Mouse (Mus musculus): Measurements from ENCODE around the gene Rpl13.
A peak's percentile ranks its signal among the peaks of the same experiment; 100 is the strongest.

Rpl13 gene

DNA sequence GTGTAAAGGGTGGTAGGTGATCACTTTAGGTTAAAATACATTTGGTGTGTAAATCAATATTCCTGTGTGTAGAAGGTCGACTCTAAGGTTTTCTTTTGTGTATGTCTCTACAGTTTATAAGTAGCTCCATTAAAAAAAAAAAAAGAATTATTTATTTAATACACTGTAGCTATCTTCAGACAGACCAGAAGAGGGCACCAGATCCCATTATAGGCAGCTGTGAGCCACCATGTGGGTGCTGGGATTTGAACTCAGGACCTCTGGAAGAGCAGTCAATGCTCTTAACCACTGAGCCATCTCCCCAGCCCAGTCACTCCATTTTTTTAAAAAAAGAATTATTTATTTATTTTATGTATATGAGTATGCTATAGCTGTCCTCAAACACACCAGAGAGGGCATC, 5.9 kb downstream of the Rpl13 start:
- DNase-seq, result no peak

DNA sequence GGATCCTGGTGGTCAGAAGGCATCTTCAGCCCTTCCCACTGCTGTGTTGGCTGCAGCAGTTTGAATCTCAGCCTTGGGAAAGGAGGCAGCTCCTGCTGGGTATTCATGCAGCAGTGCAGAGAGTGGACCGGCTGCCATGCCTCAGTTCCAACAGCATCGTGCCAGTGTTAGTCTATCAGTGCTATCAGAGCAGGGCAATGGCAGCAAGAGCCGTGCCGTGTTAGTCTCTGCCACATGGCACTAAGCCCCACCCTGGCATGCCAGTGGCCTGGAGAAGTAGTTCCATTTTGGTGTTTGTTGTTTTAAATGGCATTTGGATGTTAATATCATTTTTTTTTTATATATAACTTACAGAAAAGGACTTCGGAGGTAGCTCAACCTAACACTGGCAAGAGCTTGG, 6.8 kb downstream of the Rpl13 start:
- no peak for DNase-seq

DNA sequence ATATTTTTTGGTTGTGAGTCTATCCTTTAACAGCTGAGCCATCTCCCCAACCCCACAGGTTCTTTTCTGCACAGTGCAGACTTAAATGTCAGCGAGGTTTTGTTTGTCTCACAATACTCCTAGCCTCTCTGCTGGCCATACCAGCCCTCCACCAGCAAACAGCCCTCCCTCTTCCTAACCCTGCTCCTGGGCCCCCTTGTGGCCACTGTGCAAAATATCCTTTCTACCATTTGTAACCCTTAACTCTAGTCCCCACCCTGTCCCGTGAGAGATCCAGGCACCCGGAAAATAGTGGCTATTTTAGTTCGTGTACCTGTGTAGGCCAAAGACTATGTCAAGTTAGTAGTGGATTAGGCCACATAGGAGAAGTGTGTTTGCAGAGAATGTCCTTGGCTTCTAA, 8.5 kb downstream of the Rpl13 start:
- DNase-seq, result peak; percentile 28 to 54

DNA sequence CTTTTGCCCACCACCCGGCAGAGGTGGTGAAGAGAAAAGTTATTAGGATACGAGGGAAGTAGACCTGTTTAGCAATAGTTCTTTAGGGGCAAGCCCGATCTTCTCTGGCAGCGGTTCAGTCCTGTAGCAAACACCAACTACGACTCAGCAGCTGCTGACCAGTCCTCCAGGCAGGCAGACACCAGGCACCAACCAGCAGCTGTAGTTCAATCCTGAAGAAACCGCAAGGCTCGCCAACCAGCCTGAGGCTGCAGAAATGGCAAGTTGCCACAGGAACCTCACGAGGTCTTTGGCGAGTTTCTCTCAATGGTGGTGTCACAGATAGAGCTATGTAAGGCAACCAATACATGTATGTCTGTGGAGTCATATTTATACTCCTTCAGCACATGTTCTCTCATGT, 10.7 kb downstream of the Rpl13 start:
- no peak for DNase-seq

DNA sequence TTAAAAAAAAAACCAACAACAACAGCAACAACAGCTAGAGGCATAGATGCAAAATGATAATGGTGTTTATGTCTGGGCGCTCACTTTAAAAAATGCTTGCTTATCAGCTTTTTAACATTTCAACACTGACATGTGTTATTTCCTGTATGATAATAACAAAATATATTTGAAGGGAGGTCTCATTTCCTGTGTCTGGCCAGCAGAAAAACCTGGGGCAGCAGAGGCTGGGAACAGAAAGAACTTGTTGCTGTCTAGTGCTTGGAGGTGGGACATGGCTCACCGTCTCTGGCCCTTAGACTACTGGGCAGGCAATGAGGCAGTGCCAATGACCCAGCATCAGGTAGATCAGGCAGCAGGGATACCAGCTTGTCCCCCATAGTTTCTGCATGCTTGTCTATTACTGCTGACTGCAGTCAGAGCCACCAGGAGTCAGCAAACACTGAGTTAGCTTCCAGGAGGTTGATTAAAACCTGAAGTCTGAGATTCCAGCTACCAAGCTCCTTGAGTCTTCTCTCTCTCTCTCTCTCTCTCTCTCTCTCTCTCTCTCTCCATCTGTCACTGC, 11.8 kb downstream of the Rpl13 start:
- no peak for DNase-seq

DNA sequence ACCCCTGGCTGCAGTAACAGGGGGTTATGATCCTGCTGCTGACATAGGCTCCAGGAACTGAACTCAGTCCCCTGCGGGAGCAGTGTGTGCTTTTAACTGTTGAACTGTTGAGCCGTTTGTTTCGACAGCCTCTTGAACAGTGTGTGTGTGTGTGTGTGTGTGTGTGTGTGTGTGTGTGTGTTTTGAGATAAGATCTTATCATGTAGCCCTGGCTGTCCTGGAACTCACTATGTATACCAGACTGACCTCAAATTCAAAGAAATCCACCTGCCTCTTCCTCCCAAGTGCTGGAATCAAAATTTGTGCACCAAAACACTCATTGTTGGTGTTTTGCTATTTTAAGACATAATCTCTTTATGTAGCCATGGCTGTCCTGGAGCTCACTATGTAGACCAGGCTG, 12.5 kb downstream of the Rpl13 start:
- no peak for DNase-seq

DNA sequence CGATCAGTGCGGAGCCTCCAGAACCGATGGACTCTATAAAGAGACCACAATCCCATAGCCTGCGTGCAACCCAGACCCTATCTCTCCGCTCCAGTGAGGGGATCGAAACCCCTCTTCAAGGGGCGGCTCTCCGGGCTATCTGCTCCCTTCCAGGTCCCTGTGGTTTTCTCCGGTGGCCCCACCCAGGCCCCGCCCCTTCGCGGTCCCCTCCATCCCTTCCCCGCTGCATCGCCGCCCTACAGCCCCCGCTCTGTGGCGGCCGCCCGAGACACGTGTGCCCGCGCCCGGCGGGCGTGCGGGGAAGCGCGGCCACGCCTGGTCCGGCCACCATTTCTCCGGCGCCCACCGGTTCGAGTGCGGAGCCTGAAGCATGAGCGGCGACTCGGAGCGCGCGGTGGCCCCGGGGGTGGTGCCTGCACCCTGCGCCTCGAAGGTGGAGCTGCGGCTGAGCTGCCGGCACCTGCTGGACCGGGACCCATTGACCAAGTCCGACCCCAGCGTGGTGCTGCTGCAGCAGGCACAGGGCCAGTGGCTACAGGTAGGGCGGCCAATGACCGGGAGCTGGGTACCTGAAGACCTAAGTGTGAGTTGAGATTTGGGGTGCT, 15.1 kb downstream of the Rpl13 start, which contains the start of gene Cpne7:
TSS of gene Cpne7 (plus strand) at position 248 of the 605 bp plus-strand sequence.
- DNase-seq, result no peak

DNA sequence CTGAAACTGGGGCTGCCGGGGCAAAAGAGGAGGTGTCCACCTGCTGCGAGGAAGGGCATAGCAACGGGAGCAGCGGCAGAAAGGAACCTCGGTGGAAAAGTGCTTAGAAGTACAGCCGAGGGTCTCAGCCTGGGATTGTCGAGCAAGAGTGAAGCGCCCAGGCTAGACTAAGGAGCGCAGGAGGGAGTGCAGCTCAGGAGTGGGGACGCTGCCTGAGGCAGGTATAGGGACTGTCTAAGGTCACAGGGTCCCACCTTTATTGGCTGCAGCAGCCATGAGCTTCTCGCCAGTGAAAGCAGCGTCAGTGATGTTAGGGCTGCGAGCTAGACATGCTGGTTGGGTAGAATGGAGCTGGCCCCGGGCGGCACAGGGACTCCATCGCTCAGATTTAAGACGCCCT, 15.6 kb downstream of the Rpl13 start:
- DNase-seq, result no peak

DNA sequence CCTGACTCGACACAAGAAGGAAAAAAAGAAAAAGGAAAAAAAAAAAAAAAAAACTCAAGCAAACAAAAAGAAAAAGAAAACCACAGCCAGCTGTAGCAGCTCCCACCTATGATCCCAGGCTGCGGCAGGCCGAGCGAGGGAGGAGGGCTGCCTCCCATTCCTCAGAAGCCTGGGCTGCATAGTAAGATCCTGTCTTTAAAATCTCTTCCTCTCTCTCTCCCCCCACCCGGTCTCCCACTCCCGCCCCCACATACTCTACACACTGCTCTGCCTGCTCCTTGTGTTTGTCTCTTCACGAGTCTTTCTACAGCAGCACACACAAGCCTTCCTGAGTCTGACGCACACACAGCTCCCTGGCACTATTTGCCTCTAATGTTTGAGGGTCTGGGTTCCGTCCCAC, 19.9 kb downstream of the Rpl13 start:
- no peak for DNase-seq

DNA sequence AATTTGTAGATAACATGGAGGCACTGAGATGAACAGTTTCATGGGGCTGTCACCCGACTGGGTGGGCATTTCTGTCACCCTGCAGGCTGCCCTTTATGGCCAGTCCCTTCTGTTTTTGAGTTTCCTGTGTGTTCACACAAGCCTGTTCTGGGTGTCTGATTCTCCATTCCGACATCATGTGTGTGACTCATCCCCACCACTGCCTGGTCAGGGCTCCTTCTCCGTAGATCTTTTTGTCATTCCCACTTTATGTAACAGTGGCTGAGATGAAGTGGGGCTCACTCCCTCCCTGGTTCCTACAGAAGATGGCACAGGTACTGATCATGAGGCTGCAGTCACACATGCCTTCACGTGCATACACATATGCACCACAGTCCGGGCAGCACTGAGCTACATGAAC, 20.5 kb downstream of the Rpl13 start:
- DNase-seq, result no peak

DNA sequence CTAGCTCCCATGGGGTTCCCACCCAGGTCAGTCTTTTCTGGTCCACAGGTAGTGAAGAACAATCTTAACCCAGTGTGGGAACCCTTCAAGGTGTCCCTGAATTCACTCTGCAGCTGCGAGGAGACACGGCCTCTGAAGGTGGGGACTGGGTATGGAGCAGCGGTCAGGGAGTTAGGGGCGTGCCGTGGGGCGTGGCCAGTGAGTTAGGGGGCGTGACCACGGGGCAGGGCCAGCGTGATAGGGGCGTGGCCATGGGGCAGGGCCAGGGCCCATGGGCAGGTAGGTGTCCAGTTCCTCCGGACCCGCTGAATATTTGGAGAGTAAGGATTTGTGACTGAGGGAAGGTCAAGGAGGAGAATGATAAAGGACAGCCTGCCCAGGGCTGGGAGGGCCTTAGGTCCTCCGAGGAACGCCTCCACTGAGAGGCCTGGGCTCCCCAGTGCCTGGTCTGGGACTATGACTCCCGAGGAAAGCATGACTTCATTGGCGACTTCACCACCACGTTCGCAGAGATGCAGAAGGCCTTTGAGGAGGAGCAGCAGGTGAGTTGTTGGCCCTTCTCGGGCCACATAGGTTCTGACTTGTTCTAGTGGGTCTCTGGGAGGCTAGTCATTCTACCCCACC, 24.2 kb downstream of the Rpl13 start:
- DNase-seq, result no peak

DNA sequence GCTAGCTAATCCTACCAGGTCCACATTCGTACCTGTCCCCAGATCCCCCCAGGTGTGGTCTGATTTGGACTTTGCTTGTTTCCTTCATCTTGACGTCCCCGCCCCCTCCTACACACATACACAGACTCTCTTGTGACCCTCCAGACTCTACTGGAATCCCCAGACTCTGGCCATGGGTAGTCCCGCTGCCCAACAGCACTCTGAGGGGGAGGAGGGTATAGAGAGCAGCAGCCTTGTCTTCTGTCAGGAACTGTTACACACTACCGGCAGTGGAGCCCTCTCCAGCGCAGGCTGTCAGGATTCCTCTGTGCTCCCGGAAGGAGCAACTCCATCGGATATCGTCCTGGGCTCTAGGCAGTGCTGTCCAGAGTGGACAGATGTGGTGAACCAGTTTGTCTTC, 28.9 kb downstream of the Rpl13 start:
- DNase-seq, result no peak

DNA sequence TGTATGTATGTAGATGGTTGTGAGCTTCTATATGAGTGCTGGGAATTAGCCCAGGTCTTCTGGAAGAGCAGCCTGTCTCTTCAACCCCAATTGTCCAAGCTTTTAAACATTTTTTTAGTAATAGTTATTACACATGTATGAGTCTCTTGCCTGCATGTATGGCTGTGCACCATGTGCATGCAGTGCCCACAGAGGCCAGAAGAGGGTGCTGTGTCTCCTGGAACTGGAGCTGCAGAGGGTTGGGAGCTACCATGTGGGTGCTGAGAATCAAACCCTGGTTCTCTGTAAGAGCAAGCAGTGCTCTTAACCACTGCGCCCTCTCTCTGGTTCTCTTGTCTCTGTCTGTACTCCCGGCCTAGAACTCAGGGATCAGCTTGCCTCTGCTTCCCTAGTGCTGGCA, 30.8 kb downstream of the Rpl13 start:
- no peak for DNase-seq

DNA sequence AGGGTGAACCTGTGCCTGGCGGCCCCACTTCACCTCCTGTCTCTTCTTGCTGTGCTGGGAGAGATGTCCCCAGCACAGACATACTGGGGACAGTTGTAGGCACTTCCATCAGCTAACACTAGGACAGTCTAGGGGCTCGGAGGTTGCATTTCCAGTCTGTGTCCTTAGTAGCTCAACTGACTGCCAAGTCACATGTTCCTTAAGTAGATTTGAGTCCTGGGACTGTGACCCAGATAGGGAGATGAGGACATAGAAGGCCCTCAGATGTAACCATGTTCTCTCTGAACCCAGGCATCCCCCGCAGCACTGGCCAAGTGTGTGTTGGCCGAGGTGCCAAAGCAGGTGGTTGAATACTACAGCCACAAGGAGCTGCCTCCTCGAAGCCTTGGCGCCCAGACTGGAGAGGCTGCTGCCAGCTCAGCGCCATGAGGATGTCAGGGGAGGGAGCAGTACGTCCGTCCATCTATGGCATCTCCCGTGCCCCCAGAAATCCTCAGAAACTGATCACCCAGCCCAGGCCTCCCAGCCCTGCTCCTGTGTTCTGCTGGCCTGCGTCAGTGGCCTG, 32.1 kb downstream of the Rpl13 start:
- DNase-seq, result no peak

DNA sequence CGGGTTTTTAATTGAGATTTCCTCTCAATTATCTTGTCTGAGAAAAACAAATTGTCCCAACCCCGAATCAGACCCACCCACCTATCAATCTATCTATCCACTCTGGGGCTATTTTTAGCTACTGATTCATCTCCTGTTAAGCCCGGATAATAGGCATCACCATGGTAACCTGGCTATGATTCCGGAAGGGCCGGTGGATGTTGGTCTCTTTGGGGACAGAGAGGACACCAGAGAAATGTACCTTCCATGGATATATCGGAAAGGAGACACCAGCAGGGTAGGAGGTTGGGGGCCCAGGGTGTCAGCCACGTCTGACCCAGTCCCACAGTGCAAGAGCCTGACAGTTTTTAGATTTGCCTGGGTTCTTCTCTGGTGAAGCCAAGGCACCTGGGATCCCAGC, 33.3 kb downstream of the Rpl13 start:
- no peak for DNase-seq

DNA sequence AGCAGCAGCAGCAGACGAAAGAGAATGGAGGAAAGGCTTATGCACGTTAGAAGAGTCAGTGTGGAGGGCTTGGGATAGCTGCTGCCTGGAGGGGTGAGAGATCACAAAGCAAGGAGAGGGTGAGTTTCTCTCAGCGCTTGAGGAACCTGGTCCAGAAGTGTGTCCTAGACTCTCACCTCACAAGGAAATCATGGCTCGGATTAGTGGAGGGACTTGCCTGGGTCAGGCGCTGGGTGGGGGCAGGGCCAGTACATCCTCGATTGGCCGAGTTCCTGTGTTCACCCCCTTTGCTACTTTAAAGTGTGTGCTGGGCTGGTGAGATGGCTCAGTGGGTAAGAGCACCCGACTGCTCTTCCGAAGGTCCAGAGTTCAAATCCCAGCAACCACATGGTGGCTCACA, 33.7 kb downstream of the Rpl13 start:
- DNase-seq, result no peak

DNA sequence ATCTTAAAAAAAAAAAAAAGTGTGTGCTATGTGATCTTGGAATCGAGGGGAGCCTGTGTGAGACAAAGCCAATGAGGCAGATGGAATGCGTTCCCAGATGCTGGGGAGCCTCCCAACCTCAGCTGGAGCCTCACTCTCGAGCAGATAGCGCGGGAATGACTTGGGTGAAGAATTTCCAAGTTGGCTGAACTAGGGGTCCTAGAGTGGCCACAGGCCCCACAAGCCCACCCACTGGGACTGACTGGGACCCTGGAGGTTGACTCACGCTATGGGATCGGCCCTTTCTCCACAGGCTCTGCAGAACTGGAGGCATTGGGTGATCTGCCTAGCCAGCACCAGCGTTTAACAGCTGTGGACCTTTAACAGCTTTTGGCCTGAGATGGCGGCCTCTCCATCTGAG, 34.1 kb downstream of the Rpl13 start:
- no peak for DNase-seq

DNA sequence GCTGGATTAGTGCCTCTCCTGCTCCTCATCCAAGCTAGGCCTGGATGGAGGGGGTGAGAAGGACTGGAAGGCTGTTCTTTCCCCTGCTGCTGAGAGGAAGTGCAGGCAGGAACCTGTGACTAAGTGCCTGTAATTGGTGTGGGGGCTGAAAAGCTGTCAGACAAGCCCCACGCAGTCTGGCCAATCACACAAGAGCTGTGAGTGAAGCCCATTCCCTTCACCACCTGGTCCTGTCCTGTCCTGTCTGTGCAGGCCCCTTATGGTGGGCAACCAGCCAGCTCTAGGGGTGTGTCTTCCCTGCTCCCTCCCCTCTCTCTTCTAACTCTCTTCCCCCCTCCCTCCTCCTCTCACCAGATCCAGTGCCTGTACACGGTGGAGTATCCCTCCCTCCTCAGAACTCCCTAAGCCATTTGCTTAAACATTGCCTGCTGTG, 35.5 kb downstream of the Rpl13 start:
- no peak for DNase-seq

DNA sequence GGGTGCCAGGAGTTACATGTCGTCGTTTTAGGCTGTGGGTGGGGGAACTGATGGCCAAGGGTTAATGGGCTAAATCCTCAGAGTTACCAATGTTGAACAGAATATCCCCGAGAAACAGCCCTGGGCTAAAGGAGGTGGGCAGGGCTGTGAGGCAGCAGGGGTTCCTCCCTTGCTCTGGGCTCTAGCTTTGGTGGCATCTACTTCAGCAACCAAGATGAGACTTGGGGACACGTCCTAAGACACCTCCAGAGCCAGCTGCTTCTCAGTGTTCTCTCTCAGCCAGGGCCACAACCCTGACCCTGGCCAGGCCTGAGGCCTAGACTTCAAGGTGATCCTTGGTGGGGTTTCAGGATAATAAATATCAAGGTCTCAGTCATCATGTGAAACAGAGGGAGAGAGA, 36.6 kb downstream of the Rpl13 start:
- DNase-seq, result no peak

DNA sequence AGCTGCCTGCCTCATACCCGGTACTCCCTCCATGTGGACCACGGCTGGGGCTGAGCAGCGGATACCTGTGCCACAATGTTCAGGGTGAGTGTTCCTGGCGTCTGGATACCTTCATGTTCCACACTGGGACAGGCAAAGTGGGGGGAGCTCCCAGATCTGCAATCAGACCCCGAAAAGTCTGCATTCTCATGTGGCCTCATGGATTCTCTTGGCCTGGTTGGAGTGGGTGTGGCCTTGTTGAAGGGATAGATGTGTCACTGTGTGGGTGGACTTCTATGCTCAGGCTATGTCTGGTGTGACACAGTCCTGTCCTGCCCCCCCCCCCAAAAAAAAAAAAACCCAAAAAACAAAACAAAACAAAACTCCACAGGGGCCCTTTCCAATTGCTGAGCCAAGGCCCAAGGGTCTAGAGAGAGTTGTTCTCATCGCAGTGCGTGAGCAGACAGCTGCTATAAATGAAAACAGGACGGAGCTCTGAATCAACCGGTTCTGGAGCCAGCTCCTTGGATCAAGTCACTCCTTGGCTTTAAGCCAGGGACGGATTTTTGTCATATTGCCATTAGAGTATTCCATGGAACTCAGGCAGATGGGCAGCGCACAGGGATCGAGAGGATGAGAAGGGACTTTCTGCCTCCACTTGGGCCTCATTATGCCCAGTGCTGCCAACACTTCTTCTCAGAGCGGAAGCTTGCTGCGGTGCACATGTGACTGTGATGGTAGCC, 39.8 kb downstream of the Rpl13 start:
- peak; percentile 67 to 86 for DNase-seq

DNA sequence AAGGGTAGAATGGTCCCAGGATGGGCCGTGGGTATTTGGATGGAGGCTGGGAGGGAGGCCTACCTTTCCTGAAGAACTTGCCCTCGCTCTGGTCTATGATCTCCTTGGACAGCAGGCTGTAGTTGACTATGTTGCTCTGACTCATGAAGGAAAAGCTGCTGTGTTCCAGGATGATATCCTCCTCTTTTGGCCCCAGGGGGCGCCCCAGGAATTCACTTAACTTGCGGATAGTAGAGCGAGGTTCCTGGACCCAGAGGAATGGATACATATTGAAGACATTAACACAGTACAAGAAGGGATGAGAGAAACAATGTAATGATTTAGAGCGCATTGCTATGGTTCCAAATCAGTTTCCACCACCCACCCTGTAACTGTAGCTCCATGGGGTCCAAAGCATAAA, 43.1 kb downstream of the Rpl13 start:
- DNase-seq, result no peak

DNA sequence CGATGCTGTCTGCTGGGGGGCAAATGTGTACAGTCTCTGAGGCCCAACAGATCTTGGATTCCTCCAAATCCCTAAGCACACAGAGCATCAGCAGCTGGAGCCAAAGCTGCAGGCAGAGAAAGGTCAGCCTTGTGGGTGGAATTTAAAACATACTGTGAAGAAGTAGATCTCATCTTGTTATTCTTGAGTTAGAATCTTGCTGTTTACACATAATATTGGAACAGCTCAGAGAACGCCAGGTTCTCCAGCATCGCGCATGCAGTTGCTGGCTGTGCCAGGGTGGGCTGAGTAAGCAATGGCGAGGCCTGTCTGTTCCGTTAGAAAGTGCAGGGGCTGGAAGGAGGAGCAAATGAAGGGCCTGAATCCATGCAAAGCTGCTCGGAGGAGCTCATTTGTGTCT, 44.2 kb downstream of the Rpl13 start:
- DNase-seq, result no peak

DNA sequence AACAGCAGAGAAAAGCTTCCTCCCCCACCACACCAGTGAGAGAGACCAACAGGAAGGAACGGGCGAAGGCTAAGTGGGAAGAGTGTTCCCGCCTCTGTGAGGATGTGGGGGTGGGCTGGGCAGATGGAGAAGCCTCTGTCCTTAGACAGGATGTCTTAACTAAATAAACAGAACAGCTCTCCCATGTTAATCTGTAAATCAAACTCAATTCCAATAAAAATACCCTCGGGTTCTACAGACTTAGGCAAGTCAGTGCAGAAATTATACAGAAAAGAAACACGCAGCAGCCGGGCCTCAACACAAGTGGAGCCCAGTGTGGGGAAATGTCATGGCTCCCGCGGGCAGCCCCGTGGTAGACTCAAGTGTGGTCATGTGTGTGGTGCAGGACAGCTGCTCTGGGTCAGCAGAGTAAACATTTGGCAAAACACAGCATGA, 48.6 kb downstream of the Rpl13 start:
- no peak for DNase-seq

All from cerebellum, postnatal 36 days (tissue).